ENCODE assay signal across 9 mouse cellular contexts in the genomic region with DNA sequence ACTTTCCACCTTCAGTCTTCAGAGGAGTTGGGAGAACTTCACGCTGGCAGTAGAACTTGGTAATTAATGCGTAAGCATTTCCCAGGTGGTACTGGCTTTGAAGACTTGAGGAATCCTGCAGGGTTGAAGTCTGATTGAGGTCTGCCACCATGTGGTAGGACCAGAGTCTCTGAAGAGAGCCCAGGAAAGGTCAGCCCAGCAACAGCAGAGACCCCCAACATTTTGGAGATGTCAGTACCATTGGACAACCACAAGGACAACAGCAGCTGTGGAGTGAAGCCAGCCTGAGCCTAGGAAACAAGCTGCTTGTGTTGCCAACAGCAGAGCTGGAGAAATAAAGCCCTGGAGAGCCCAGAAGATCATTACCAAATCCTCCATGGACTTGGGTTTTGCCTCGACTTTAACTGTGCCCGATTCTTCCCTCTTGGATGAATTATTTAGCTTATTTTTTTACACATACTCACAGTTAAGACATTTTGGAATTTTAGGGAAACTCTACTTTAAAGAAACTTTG. TPM values are rescaled to one million over a fixed set of nuclear protein-coding genes. Genes with fewer than 3 reads are reported as not detected.
A peak's percentile ranks its signal among the peaks of the same experiment; 100 is the strongest.
DNase-seq lines count a peak whose midpoint lies in the region; ATAC-seq and TF ChIP-seq lines count a peak whose summit lies in the region.
"Had no signal": no experiment of that assay in that cellular context is flagged by ENCODE, and none has a peak within 500 bp of the region (broad histone marks: within the 10 kb centered on the region; RNA-seq: fewer than 3 reads in every experiment).

No protein-coding gene starts in this region.

- no peaks in the 10 kb centered on the region for H3K27me3 ChIP-seq in forebrain, embryonic 11.5 days (ENCODE audit: control insufficient read depth, insufficient read depth, low read length)

- intact Hi-C loops in left cerebral cortex, adult 2 months (cut with DNase I) = no loop called here
- intact Hi-C loops in heart, postnatal 10 days (cut with DNase I) = no loop called here

- TF ChIP-seq CTCF in left cerebral cortex, adult 2 months (IDR thresholded peaks at IDR 0.05) = peak; percentile 10

- H3K36me3 ChIP-seq in forebrain, embryonic 11.5 days (ENCODE audit: control insufficient read depth, insufficient read depth, low read length) = no peaks in the 10 kb centered on the region; the same call in 1 of the 2 replicates

- no peak overlapping the region for H3K27ac ChIP-seq in left cerebral cortex, adult 2 months
- H3K27ac ChIP-seq in forebrain, embryonic 11.5 days (ENCODE audit: low read depth, low read length) = no peak overlapping the region

- H3K4me2 ChIP-seq in forebrain, embryonic 11.5 days (ENCODE audit: low read depth, low read length, severe bottlenecking) = no peak overlapping the region

- H3K9ac ChIP-seq in forebrain, embryonic 11.5 days (ENCODE audit: low read length) = no peak overlapping the region

- H3K4me1 ChIP-seq in forebrain, embryonic 11.5 days (replicated peaks; ENCODE audit: control insufficient read depth, insufficient read depth, low read length) = no peaks in the 10 kb centered on the region

- H3K9me3 ChIP-seq in forebrain, embryonic 11.5 days (ENCODE audit: control insufficient read depth, low read length) = no peaks in the 10 kb centered on the region

- no peak overlapping the region for H3K4me3 ChIP-seq in left cerebral cortex, adult 2 months
- H3K4me3 ChIP-seq in forebrain, embryonic 11.5 days (ENCODE audit: low read depth, low read length) = no peak overlapping the region

- WGBS in forebrain, embryonic 11.5 days = 82% methylated on average over 4 of the region's 4 CpGs

- DNase-seq in cerebellum, postnatal 36 days = peak; percentile 6 to 20
- no peak for DNase-seq in cerebellum, adult 9-10 months
- no peak for DNase-seq in left cerebral cortex, adult 2 months (ENCODE audit: extremely low spot score in 1 of 2, low spot score in 2 of 2)
- no peak for DNase-seq in left cerebral cortex, adult 18-20 months (ENCODE audit: low spot score in 2 of 2)
- peak; percentile 31 for DNase-seq in ZHBTc4 (ENCODE audit: low read depth, low spot score)
- DNase-seq in heart, postnatal 10 days = peak; percentile 20 to 25
- no peak for DNase-seq in forebrain, embryonic 11.5 days (ENCODE audit: low spot score)
- DNase-seq in urinary bladder, postnatal 36 days (ENCODE audit: low spot score in 2 of 2) = no peak

- no peak for ATAC-seq in forebrain, embryonic 11.5 days (replicated peaks; ENCODE audit: low FRiP score)
- ATAC-seq: CD4-positive, CD25-positive, alpha-beta regulatory T cell, adult 4 months had no signal

RNA-seq across cellular contexts. Expression of a gene that starts 27.4 kb away (rescaled TPM):
- 100 to 1,000 TPM; 118 to 130 TPM for total RNA-seq in left cerebral cortex, adult 2 months (2021)
- total RNA-seq in left cerebral cortex, adult 18-20 months (2021) = 100 to 1,000 TPM; 115 to 121 TPM
- total RNA-seq in heart, postnatal 10 days (2021) = 10 to 100 TPM; 83.9 to 90.7 TPM
- 22.8 and 27.1 TPM in 2 replicates for polyA plus RNA-seq in forebrain, embryonic 11.5 days (2014; fragmentation: Nextera tagmentation; extraction: Ambion mirVana)

Comparison
In these comparisons a context has a peak if more than half of its experiments do, and no peak if none do; other contexts are left out.
1. DNase-seq: peak in cerebellum, postnatal 36 days (2 of 2), ZHBTc4 (single experiment) and heart, postnatal 10 days (2 of 2); none in cerebellum, adult 9-10 months (single experiment), left cerebral cortex, adult 2 months (0 of 2), left cerebral cortex, adult 18-20 months (0 of 2), forebrain, embryonic 11.5 days (single experiment) and urinary bladder, postnatal 36 days (0 of 2).